Mouse (Mus musculus): ENCODE measurements around the gene Exoc6b. TPM values are rescaled to one million over a fixed set of nuclear protein-coding genes. Genes with fewer than 3 reads are reported as not detected.
A peak's percentile ranks its signal among the peaks of the same experiment; 100 is the strongest.

The Exoc6b gene
- total RNA-seq, 4 experiments from 2014 or later, result 113 to 138 (median 123) TPM

- no peak for DNase-seq (ENCODE audit: low spot score in 2 of 2)
These were observed 185.6 kb downstream of the Exoc6b start for GRCm38 (mm10) chr6:84883720-84884119.

- no peak for DNase-seq (ENCODE audit: low spot score in 2 of 2)
These were observed 186.4 kb downstream of the Exoc6b start for GRCm38 (mm10) chr6:84882663-84883517.

GRCm38 (mm10) chr6:84875869-84876268 is 193.4 kb downstream of the Exoc6b start:
- DNase-seq (ENCODE audit: low spot score in 2 of 2), result no peak

GRCm38 (mm10) chr6:84867114-84867513 is 202.2 kb downstream of the Exoc6b start:
- no peak for DNase-seq (ENCODE audit: low spot score in 2 of 2)

GRCm38 (mm10) chr6:84864625-84865024 is 204.7 kb downstream of the Exoc6b start:
- no peak for DNase-seq (ENCODE audit: low spot score in 2 of 2)

- DNase-seq (ENCODE audit: low spot score in 2 of 2), result no peak
These were observed 205.4 kb downstream of the Exoc6b start for GRCm38 (mm10) chr6:84863816-84864375.

GRCm38 (mm10) chr6:84845665-84846064 is 223.6 kb downstream of the Exoc6b start:
- DNase-seq (ENCODE audit: low spot score in 2 of 2), result no peak

GRCm38 (mm10) chr6:84841138-84841537 is 228.2 kb downstream of the Exoc6b start:
- no peak for DNase-seq (ENCODE audit: low spot score in 2 of 2)

GRCm38 (mm10) chr6:84807546-84807945 is 261.8 kb downstream of the Exoc6b start:
- no peak for DNase-seq (ENCODE audit: low spot score in 2 of 2)

GRCm38 (mm10) chr6:84806132-84806730 is 263.1 kb downstream of the Exoc6b start:
- no peak for DNase-seq (ENCODE audit: low spot score in 2 of 2)

- no peak for DNase-seq (ENCODE audit: low spot score in 2 of 2)
These were observed 270.6 kb downstream of the Exoc6b start for GRCm38 (mm10) chr6:84798736-84799135.

- DNase-seq (ENCODE audit: low spot score in 2 of 2), result no peak
These were observed 285.3 kb downstream of the Exoc6b start for GRCm38 (mm10) chr6:84783994-84784393.

GRCm38 (mm10) chr6:84779987-84780386 is 289.3 kb downstream of the Exoc6b start:
- no peak for DNase-seq (ENCODE audit: low spot score in 2 of 2)

GRCm38 (mm10) chr6:84778970-84779369 is 290.3 kb downstream of the Exoc6b start:
- DNase-seq (ENCODE audit: low spot score in 2 of 2), result no peak

- no peak for DNase-seq (ENCODE audit: low spot score in 2 of 2)
These were observed 293.4 kb downstream of the Exoc6b start for GRCm38 (mm10) chr6:84775908-84776307.

- no peak for DNase-seq (ENCODE audit: low spot score in 2 of 2)
These were observed 314.0 kb downstream of the Exoc6b start for GRCm38 (mm10) chr6:84755266-84755665.

GRCm38 (mm10) chr6:84752806-84753420 is 316.4 kb downstream of the Exoc6b start:
- DNase-seq (ENCODE audit: low spot score in 2 of 2), result no peak

- DNase-seq (ENCODE audit: low spot score in 2 of 2), result no peak
These were observed 317.9 kb downstream of the Exoc6b start for GRCm38 (mm10) chr6:84751409-84751808.

- DNase-seq (ENCODE audit: low spot score in 2 of 2), result peak in 1 of 2 experiments; percentile 21
These were observed 322.4 kb downstream of the Exoc6b start for GRCm38 (mm10) chr6:84746847-84747395.

- no peak for DNase-seq (ENCODE audit: low spot score in 2 of 2)
These were observed 323.0 kb downstream of the Exoc6b start for GRCm38 (mm10) chr6:84746193-84746846.

GRCm38 (mm10) chr6:84745570-84745969 is 323.7 kb downstream of the Exoc6b start:
- DNase-seq (ENCODE audit: low spot score in 2 of 2), result no peak

Data from layer of hippocampus, adult 8-10 months (tissue).